Mouse (Mus musculus): ENCODE measurements around the gene Emc4.

Emc4 gene

DNA sequence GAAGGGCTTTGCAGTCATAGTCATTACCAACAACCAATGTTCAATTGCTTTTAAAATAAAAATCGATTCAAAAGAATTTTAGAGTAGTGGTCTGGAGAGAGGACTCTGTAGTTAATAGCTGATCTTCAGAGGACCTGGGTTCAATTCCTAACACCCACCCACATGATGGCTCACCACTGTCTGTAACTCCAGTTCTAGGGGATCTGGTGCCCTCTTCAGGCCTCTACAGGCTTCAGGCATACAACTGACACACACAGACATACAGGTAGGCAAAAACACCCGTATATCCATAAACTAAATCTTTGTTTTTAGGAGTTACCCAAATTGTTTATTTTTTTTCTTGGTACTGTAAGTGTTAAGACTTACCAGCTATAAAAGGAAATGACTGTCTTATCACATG lies 28.1 kb downstream of the Emc4 start:
- CTCF ChIA-PET = interaction anchor here (0.6 kb wide), 1 partner anchor 80 kb away, joined by 3 read pairs; no protein-coding TSS in a partner anchor

- CTCF ChIA-PET = no interaction called here
Measured at GRCm38 (mm10) chr2:112337211-112337610, 30.6 kb downstream of the Emc4 start.

- CTCF ChIA-PET = no interaction called here
Measured at GRCm38 (mm10) chr2:112332051-112332898, 35.6 kb downstream of the Emc4 start.

DNA sequence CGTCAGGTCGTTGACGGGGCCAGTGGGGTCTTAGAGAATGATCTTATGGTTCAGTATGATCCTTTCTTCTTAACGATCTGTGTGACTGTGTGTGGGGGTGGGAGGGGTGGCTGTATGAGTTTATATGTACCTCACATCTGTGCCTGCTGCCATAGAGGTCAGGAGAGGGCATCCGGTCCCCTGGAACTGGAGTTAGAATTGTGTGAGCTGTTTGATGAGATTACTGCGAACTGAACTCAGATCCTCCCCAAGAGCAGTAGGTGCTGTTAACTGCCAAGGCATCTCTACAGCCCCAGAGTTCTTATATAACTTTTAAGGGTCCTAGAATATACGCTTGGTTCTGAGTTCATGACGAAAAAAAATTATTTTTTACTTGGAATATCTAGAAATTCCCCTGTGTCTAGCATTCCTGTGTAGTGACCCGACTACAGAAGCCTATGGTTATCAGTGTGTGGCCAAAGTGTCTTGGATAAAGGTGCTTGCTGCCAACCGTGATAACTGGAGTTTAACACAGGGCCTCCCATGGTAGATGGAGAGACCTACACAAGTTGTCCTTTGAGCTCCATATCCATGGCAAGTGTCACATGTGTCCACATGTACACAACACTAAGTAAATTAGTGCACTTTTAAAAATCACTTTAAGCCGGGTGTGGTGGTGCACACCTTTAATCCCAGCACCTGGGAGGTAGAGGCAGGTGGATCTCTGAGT lies 39.6 kb downstream of the Emc4 start:
- CTCF ChIA-PET = interaction anchor here (0.6 kb wide), 1 partner anchor 68 kb away, joined by 3 read pairs; no protein-coding TSS in a partner anchor

DNA sequence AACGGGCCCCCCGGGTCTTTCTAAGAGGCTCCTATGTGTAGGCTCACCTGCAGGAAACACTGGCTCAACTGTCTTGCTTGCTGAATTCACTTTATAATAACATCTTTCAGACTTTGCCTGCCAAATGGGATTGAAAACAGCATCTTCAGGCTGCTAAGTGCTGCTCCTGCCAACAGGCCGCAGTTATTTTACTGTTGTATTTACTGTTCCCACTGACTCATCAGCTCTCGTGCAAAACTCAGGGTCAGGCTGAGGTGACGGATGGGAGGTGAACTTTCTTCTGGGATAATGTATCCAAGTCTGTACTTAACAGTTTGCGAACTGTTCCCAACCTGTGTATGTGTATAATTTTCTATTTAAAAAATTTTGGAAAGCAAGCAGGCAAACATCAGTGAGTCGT lies 48.9 kb downstream of the Emc4 start:
- CTCF ChIA-PET = no interaction called here

DNA sequence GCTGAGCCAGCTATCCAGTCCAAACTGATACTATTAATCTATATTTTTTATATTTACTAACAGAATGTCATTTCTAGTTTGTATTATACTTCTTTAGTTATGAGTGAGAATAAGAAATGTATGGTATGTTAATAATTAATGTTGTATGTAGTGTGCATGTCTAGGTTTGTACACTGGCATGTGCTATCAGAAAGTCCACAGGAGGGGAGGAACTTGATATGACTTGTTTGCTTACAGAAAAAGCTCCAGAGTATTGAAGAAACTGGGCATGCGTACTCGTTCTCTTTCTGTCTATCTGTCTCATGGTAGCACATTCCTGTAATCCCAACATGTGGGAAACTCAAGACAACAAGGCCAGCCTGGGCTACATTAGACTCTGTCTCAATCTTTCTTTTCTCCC lies 49.6 kb downstream of the Emc4 start:
- CTCF ChIA-PET = no interaction called here

DNA sequence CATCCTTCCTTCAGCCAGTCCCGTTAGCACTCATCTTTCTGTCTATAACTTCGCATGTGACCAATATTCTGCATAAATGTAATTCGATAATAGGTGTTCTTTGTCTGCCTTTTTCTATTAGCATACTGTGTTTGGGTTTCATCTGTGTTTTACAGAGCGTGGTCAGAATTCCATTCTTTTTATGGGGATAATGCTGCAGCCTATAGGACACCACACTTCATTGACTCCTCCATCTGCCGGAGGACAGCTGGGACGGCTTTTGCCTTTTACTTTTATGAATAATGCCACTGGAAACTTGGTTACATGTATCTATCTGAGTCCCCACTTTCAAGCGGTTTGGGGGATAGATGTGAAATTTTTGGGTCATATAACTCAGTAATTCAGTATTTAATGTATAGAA lies 52.2 kb downstream of the Emc4 start:
- CTCF ChIA-PET = interaction anchor here (0.5 to 0.8 kb wide), 2 partner anchors 15 to 54 kb away, joined by 3 to 9 read pairs; no protein-coding TSS in a partner anchor
